In the genomic region with DNA sequence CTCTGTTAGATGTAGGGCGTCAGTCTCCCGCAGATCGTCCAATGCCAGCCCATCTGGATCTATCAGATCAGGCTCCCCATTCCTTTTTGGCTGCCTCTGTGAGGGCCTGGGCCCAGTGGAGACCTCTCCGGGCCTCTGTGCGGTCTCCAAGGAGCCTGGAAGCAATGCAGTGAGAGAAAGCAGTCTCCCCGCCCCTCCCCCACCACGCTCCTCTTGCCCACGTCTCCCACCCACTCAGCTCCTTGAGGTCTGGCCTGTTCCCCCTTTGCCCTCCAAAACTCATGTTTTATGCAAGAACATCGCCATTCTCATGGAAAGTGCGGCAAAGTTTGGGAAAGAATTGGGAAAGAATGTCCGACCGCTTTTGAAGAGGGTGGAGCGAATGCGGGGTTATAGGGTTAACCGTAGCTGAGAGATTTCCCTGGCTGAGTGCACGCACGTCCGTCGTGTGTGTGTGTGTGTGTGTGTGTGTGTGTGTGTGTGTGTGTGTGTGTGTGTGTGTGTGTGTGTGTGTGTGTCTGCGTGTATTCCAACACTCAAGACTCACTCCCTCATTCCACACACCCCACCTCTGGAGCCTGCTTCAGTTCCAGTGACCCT, we compare ENCODE assay signal across 9 mouse cellular contexts. TPM values are rescaled to one million over a fixed set of nuclear protein-coding genes. Genes with fewer than 3 reads are reported as not detected.
A peak's percentile ranks its signal among the peaks of the same experiment; 100 is the strongest.
DNase-seq lines count a peak whose midpoint lies in the region; ATAC-seq and TF ChIP-seq lines count a peak whose summit lies in the region.
"Had no signal": no experiment of that assay in that cellular context is flagged by ENCODE, and none has a peak within 500 bp of the region (broad histone marks: within the 10 kb centered on the region; RNA-seq: fewer than 3 reads in every experiment).

No protein-coding gene starts in this region.

- no peaks in the 10 kb centered on the region for H3K36me3 ChIP-seq in lung, embryonic 16.5 days (ENCODE audit: control insufficient read depth, insufficient read depth, low read length)
- peaks cover 6% of the 10 kb centered on the region for H3K36me3 ChIP-seq in forebrain, embryonic 10.5 days (replicated peaks)
- H3K36me3 ChIP-seq in limb, embryonic 14.5 days (ENCODE audit: control insufficient read depth, insufficient read depth, low read length): no peaks in the 10 kb centered on the region
- no peaks in the 10 kb centered on the region for H3K36me3 ChIP-seq in stomach, postnatal 0 days (ENCODE audit: control insufficient read depth, insufficient read depth, low read length)

- no peak for DNase-seq in lung, postnatal 4 days
- peak; percentile 86 for DNase-seq in forebrain, embryonic 10.5 days (ENCODE audit: extremely low spot score, low spot score)
- DNase-seq in limb, embryonic 14.5 days (ENCODE audit: low spot score): no peak
- DNase-seq in stomach, postnatal 0 days (ENCODE audit: low spot score): no peak
- no peak for DNase-seq in left cerebral cortex, adult 2 months (ENCODE audit: extremely low spot score in 1 of 2, low spot score in 2 of 2)
- DNase-seq in left cerebral cortex, adult 8-10 months (ENCODE audit: low spot score in 2 of 2): no peak
- DNase-seq in T-cell, adult 2 months (ENCODE audit: low spot score): no peak

- peak overlapping the region; percentile 11 for H3K9ac ChIP-seq in lung, embryonic 16.5 days (ENCODE audit: low read length)
- H3K9ac ChIP-seq in limb, embryonic 14.5 days (ENCODE audit: low read depth, low read length, severe bottlenecking): 0 out of 2 replicates have a peak overlapping the region, but pooled peaks have one; percentile 35
- peak overlapping the region; percentile 18; the same call in 1 of the 2 replicates for H3K9ac ChIP-seq in stomach, postnatal 0 days (ENCODE audit: low read length)
- H3K9ac ChIP-seq: liver, embryonic 14.5 days had no signal

- intact Hi-C loops in left cerebral cortex, adult 2 months (cut with DNase I): loop anchor here (1.0 kb wide), 1 partner anchor 47 kb away; the partner anchor contains the start of gene Sema5b

- H3K4me1 ChIP-seq in lung, embryonic 16.5 days (replicated peaks; ENCODE audit: control insufficient read depth, insufficient read depth, low read length): peaks cover 30% of the 10 kb centered on the region
- H3K4me1 ChIP-seq in forebrain, embryonic 10.5 days: peaks cover 97% of the 10 kb centered on the region
- H3K4me1 ChIP-seq in limb, embryonic 14.5 days (ENCODE audit: control insufficient read depth, insufficient read depth, low read length): peaks cover 37% of the 10 kb centered on the region
- H3K4me1 ChIP-seq in stomach, postnatal 0 days (replicated peaks; ENCODE audit: control insufficient read depth, insufficient read depth): no peaks in the 10 kb centered on the region

- TF ChIP-seq CTCF in stomach, postnatal 0 days (IDR thresholded peaks at IDR 0.05; ENCODE audit: low read depth): no peak
- TF ChIP-seq CTCF in left cerebral cortex, adult 2 months (IDR thresholded peaks at IDR 0.05): no peak

- H3K27me3 ChIP-seq in lung, embryonic 16.5 days (ENCODE audit: control insufficient read depth, insufficient read depth, low read depth, low read length): no peaks in the 10 kb centered on the region
- H3K27me3 ChIP-seq in forebrain, embryonic 10.5 days (ENCODE audit: poor library complexity, severe bottlenecking): peaks cover 26% of the 10 kb centered on the region; the same call in 1 of the 2 replicates
- H3K27me3 ChIP-seq in limb, embryonic 14.5 days (ENCODE audit: control insufficient read depth, insufficient read depth, low read length): no peaks in the 10 kb centered on the region
- H3K27me3 ChIP-seq in stomach, postnatal 0 days (ENCODE audit: control insufficient read depth, insufficient read depth, low read length): no peaks in the 10 kb centered on the region

- H3K27ac ChIP-seq in lung, embryonic 16.5 days (ENCODE audit: low read length): no peak overlapping the region
- H3K27ac ChIP-seq in forebrain, embryonic 10.5 days: peak overlapping the region; percentile 92
- no peak overlapping the region for H3K27ac ChIP-seq in limb, embryonic 14.5 days (replicated peaks; ENCODE audit: low read depth, low read length)
- no peak overlapping the region for H3K27ac ChIP-seq in stomach, postnatal 0 days (replicated peaks)
- H3K27ac ChIP-seq in left cerebral cortex, adult 2 months: no peak overlapping the region
- H3K27ac ChIP-seq: liver, embryonic 14.5 days had no signal

- 9% methylated on average over 19 of the region's 20 CpGs for WGBS in lung, embryonic 16.5 days
- 2% methylated on average over 20 of the region's 20 CpGs for WGBS in forebrain, embryonic 10.5 days
- WGBS in limb, embryonic 14.5 days: 11% methylated on average over 20 of the region's 20 CpGs
- WGBS in stomach, postnatal 0 days: 11% methylated on average over 19 of the region's 20 CpGs

- no peak for TF ChIP-seq EP300 in stomach, postnatal 0 days (optimal IDR thresholded peaks at IDR 0.05)

- TF ChIP-seq POLR2A in limb, embryonic 14.5 days (IDR thresholded peaks at IDR 0.05; ENCODE audit: borderline replicate concordance, extremely low read depth, insufficient read depth, insufficient read length): no peak

- H3K4me3 ChIP-seq in lung, embryonic 16.5 days (ENCODE audit: low read length): peak overlapping the region; percentile 34
- peak overlapping the region; percentile 42 for H3K4me3 ChIP-seq in forebrain, embryonic 10.5 days
- 0 out of 2 replicates have a peak overlapping the region, but pooled peaks have one; percentile 3 for H3K4me3 ChIP-seq in limb, embryonic 14.5 days (replicated peaks; ENCODE audit: low read length)
- H3K4me3 ChIP-seq in stomach, postnatal 0 days (ENCODE audit: low read depth, low read length): no peak overlapping the region
- H3K4me3 ChIP-seq in left cerebral cortex, adult 2 months: no peak overlapping the region

- peak overlapping the region; percentile 58 for H3K4me2 ChIP-seq in lung, embryonic 16.5 days (ENCODE audit: low read depth, low read length)
- H3K4me2 ChIP-seq in limb, embryonic 14.5 days (replicated peaks; ENCODE audit: low read depth, low read length, severe bottlenecking): peak overlapping the region; percentile 35
- H3K4me2 ChIP-seq in stomach, postnatal 0 days (replicated peaks; ENCODE audit: low read depth): 0 out of 2 replicates have a peak overlapping the region, but pooled peaks have one; percentile 28

- ATAC-seq in lung, embryonic 16.5 days (ENCODE audit: low read depth): peak; percentile 29; the same call in 1 of the 2 replicates
- no peak for ATAC-seq in limb, embryonic 14.5 days (ENCODE audit: low FRiP score, low read depth)
- no peak; the same call in 1 of the 2 replicates for ATAC-seq in stomach, postnatal 0 days (ENCODE audit: low FRiP score, low TSS enrichment)

- no peaks in the 10 kb centered on the region for H3K9me3 ChIP-seq in lung, embryonic 16.5 days (ENCODE audit: control insufficient read depth, low read length)
- peaks cover 2% of the 10 kb centered on the region; the same call in 1 of the 2 replicates for H3K9me3 ChIP-seq in forebrain, embryonic 10.5 days
- H3K9me3 ChIP-seq in limb, embryonic 14.5 days (ENCODE audit: control insufficient read depth, low read length): no peaks in the 10 kb centered on the region
- H3K9me3 ChIP-seq in stomach, postnatal 0 days (ENCODE audit: control insufficient read depth, low read length): no peaks in the 10 kb centered on the region

RNA-seq across cellular contexts. Expression of gene Sema5b, which starts 47.0 kb away (rescaled TPM):
- 2.4 and 3.1 TPM in 2 replicates for polyA plus RNA-seq in lung, embryonic 16.5 days (2015; fragmentation: Nextera tagmentation; extraction: Ambion mirVana)
- 35.7 and 37.5 TPM in 2 replicates for polyA plus RNA-seq in forebrain, embryonic 10.5 days (2016; fragmentation: Nextera tagmentation; extraction: Ambion mirVana)
- 17.4 and 19.5 TPM in 2 replicates for polyA plus RNA-seq in limb, embryonic 14.5 days (2012; rRNA removed)
- 4.2 and 5.4 TPM in 2 replicates for polyA plus RNA-seq in limb, embryonic 14.5 days (2014; fragmentation: Nextera tagmentation; extraction: Ambion mirVana)
- polyA plus RNA-seq in stomach, postnatal 0 days (2015; fragmentation: Nextera tagmentation; extraction: Ambion mirVana): 0.56 and 0.70 TPM in 2 replicates
- 10 to 100 TPM; 13.2 to 17.5 TPM for total RNA-seq in left cerebral cortex, adult 2 months (2021)
- 10 to 100 TPM; 15.2 to 20.7 (median 16.1) TPM for total RNA-seq in left cerebral cortex, adult 8-10 months (2022)

Comparison
In these comparisons a context has a peak if more than half of its experiments do, and no peak if none do; other contexts are left out.
1. H3K4me3 ChIP-seq: peak in lung, embryonic 16.5 days (single experiment), forebrain, embryonic 10.5 days (single experiment) and limb, embryonic 14.5 days (single experiment); none in stomach, postnatal 0 days (single experiment) and left cerebral cortex, adult 2 months (single experiment).
2. Peak in every context shown above with its lines, with median percentiles within 50 percentile points of each other: H3K4me2 ChIP-seq and H3K9ac ChIP-seq.